Mouse (Mus musculus) spleen, adult 2 months (tissue): Measurements from ENCODE around the gene Galc.

ENCODE experiments used
- CTCF ChIP-seq: fragments of 200-500 bp; IDR thresholded peaks from 2 replicates; pipeline ENCODE4 v1.5.1; 2011; ENCODE audit warnings: mild to moderate bottlenecking, inconsistent platforms; ENCODE audit not compliant: insufficient read depth, insufficient read length, insufficient replicate concordance; ENCODE audit errors: extremely low read depth
- POLR2A ChIP-seq: fragments of 200-500 bp; IDR thresholded peaks from 2 replicates; pipeline ENCODE4 v1.6.1; 2011; ENCODE audit warnings: low read depth, low read length, inconsistent platforms

- no peak for TF ChIP-seq CTCF
- no peak for TF ChIP-seq POLR2A
Measured at GRCm38 (mm10) chr12:98258371-98258844, 851 bp downstream of the Galc start.
